Mouse (Mus musculus): ENCODE measurements at regions not wholly inside any gene's neighbourhood (a gene's known extent, or its start where the extent isn't known, plus 50 kb on each side); places are given as distances from the start of the nearest gene placed in this dataset.
"Not testable (repeated sequence)": the region's sequence is repeated elsewhere in the genome, so short reads cannot be mapped to it uniquely, and the experiment has no call there.

DNA sequence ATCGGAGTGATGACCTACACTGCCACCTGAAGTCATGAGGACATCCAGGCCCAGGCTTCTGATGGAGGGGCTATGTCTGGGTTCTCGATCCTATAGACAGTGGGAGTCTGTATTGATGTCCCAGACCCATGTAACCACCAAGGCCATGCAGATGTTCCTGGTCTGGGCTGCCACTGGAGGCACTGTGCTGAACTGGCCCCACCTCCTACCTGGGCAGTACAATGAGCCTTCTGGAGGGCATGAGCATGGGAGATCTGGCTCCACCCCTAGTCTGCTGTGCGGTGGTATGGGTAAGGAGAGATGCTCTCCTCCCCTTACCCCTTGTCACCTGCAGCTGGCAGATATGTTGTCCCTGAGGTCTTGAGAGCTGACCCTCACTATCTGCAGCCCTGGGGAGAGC is 197.1 kb downstream of the Arl6ip6 start:
- Histone ChIP-seq H3K4me1 (ENCODE audit: insufficient read depth, low read length) (no peaks in the 10 kb centered on the region), H3K9me3 (ENCODE audit: low read length) (no peaks in the 10 kb centered on the region), H3K27ac (ENCODE audit: low read depth, low read length) (no peak overlapping the region), H3K9ac (replicated peaks; ENCODE audit: low read length, poor library complexity, severe bottlenecking) (no peak overlapping the region), H3K4me2 (ENCODE audit: low read depth, low read length, poor library complexity, severe bottlenecking) (no peak overlapping the region), H3K27me3 (ENCODE audit: insufficient read depth, low read length) (no peaks in the 10 kb centered on the region), H3K4me3 (ENCODE audit: low read depth, low read length) (no peak overlapping the region), H3K36me3 (ENCODE audit: insufficient read depth, low read length) (no peaks in the 10 kb centered on the region)
- 98% methylated on average over 3 of the region's 3 CpGs for WGBS
- no peak for TF ChIP-seq CTCF (IDR thresholded peaks at IDR 0.05)
- ATAC-seq (ENCODE audit: low FRiP score): no peak
- DNase-seq (ENCODE audit: low spot score): no peak

- H3K27ac ChIP-seq (ENCODE audit: low read depth, low read length): no peak overlapping the region
- no peak for TF ChIP-seq CTCF (IDR thresholded peaks at IDR 0.05)
- H3K9me3 ChIP-seq (ENCODE audit: low read length): no peaks in the 10 kb centered on the region
- WGBS: 93% methylated on average over 2 of the region's 2 CpGs
- no peak overlapping the region for H3K4me3 ChIP-seq (ENCODE audit: low read depth, low read length)
- H3K4me1 ChIP-seq (ENCODE audit: insufficient read depth, low read length): no peaks in the 10 kb centered on the region
- H3K27me3 ChIP-seq (ENCODE audit: insufficient read depth, low read length): no peaks in the 10 kb centered on the region
- H3K9ac ChIP-seq (replicated peaks; ENCODE audit: low read length, poor library complexity, severe bottlenecking): no peak overlapping the region
- H3K4me2 ChIP-seq (ENCODE audit: low read depth, low read length, poor library complexity, severe bottlenecking): no peak overlapping the region
- DNase-seq (ENCODE audit: low spot score) (no peak), ATAC-seq (ENCODE audit: low FRiP score) (no peak)
- no peaks in the 10 kb centered on the region for H3K36me3 ChIP-seq (ENCODE audit: insufficient read depth, low read length)
Observed at GRCm38 (mm10) chr2:53414471-53414870, 222.9 kb downstream of the Arl6ip6 start.

- WGBS: 37% methylated on average over 5 of the region's 5 CpGs
- no peak overlapping the region for H3K9ac ChIP-seq (replicated peaks; ENCODE audit: low read length, poor library complexity, severe bottlenecking)
- no peak overlapping the region for H3K4me2 ChIP-seq (ENCODE audit: low read depth, low read length, poor library complexity, severe bottlenecking)
Observed at GRCm38 (mm10) chr2:53437046-53437815, 245.7 kb downstream of the Arl6ip6 start.

DNA sequence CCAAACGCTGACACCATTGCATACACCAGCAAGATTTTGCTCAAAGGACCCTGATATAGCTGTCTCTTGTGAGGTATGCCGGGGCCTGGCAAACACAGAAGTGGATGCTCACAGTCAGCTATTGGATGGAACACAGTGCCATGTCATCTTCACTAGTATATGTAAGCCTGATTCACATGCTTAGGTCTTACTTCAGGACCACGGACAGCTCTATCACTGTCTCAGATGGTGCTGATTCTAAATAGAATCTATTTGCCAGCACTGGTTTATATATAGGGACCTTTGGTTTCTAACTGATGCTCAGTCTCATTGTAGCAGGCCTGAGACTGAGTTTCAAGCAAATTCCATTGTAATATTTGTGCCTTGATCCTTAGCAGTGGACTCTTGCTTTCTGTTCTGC is 248.8 kb downstream of the Arl6ip6 start:
- peak; percentile 19 for DNase-seq (ENCODE audit: low spot score)
- not testable (repeated sequence) for ATAC-seq (ENCODE audit: low FRiP score); H3K27me3 ChIP-seq (ENCODE audit: insufficient read depth, low read length); H3K4me1 ChIP-seq (ENCODE audit: insufficient read depth, low read length); H3K9ac ChIP-seq (replicated peaks; ENCODE audit: low read length, poor library complexity, severe bottlenecking); H3K4me3 ChIP-seq (ENCODE audit: low read depth, low read length); H3K9me3 ChIP-seq (ENCODE audit: low read length); H3K4me2 ChIP-seq (ENCODE audit: low read depth, low read length, poor library complexity, severe bottlenecking); H3K27ac ChIP-seq (ENCODE audit: low read depth, low read length); H3K36me3 ChIP-seq (ENCODE audit: insufficient read depth, low read length)
- WGBS: 57% methylated on average over 3 of the region's 3 CpGs

More at GRCm38 (mm10) chr2:53437046-53437815, 245.7 kb downstream of the Arl6ip6 start:
- DNase-seq (ENCODE audit: low spot score): peak; percentile 88
- H3K27ac ChIP-seq (ENCODE audit: low read depth, low read length): no peak overlapping the region
- H3K4me1 ChIP-seq (ENCODE audit: insufficient read depth, low read length): no peaks in the 10 kb centered on the region
- H3K27me3 ChIP-seq (ENCODE audit: insufficient read depth, low read length): no peaks in the 10 kb centered on the region
- peak; percentile 84 for ATAC-seq (ENCODE audit: low FRiP score)
- no peaks in the 10 kb centered on the region for H3K36me3 ChIP-seq (ENCODE audit: insufficient read depth, low read length)
- no peaks in the 10 kb centered on the region for H3K9me3 ChIP-seq (ENCODE audit: low read length)
- no peak overlapping the region for H3K4me3 ChIP-seq (ENCODE audit: low read depth, low read length)
- TF ChIP-seq CTCF (IDR thresholded peaks at IDR 0.05): no peak

GRCm38 (mm10) chr2:53460265-53460664 is 268.7 kb downstream of the Arl6ip6 start:
- WGBS: 78% methylated on average over 3 of the region's 3 CpGs
- Histone ChIP-seq H3K4me2 (ENCODE audit: low read depth, low read length, poor library complexity, severe bottlenecking) (no peak overlapping the region), H3K9ac (replicated peaks; ENCODE audit: low read length, poor library complexity, severe bottlenecking) (no peak overlapping the region), H3K9me3 (ENCODE audit: low read length) (no peaks in the 10 kb centered on the region), H3K4me3 (ENCODE audit: low read depth, low read length) (no peak overlapping the region), H3K36me3 (ENCODE audit: insufficient read depth, low read length) (no peaks in the 10 kb centered on the region), H3K27ac (ENCODE audit: low read depth, low read length) (no peak overlapping the region), H3K4me1 (ENCODE audit: insufficient read depth, low read length) (no peaks in the 10 kb centered on the region), H3K27me3 (ENCODE audit: insufficient read depth, low read length) (no peaks in the 10 kb centered on the region)
- ATAC-seq (ENCODE audit: low FRiP score): no peak
- no peak for TF ChIP-seq CTCF (IDR thresholded peaks at IDR 0.05)
- peak; percentile 14 for DNase-seq (ENCODE audit: low spot score)

GRCm38 (mm10) chr2:53474455-53474854 is 282.9 kb downstream of the Arl6ip6 start:
- no peak overlapping the region for H3K4me3 ChIP-seq (ENCODE audit: low read depth, low read length)
- H3K4me1 ChIP-seq (ENCODE audit: insufficient read depth, low read length): no peaks in the 10 kb centered on the region
- no peaks in the 10 kb centered on the region for H3K36me3 ChIP-seq (ENCODE audit: insufficient read depth, low read length)
- no peak overlapping the region for H3K27ac ChIP-seq (ENCODE audit: low read depth, low read length)
- ATAC-seq (ENCODE audit: low FRiP score) (no peak), DNase-seq (ENCODE audit: low spot score) (no peak)
- no peak overlapping the region for H3K4me2 ChIP-seq (ENCODE audit: low read depth, low read length, poor library complexity, severe bottlenecking)
- H3K27me3 ChIP-seq (ENCODE audit: insufficient read depth, low read length): no peaks in the 10 kb centered on the region
- WGBS: 85% methylated on average over 4 of the region's 4 CpGs
- H3K9ac ChIP-seq (replicated peaks; ENCODE audit: low read length, poor library complexity, severe bottlenecking): no peak overlapping the region
- H3K9me3 ChIP-seq (ENCODE audit: low read length): no peaks in the 10 kb centered on the region
- TF ChIP-seq CTCF (IDR thresholded peaks at IDR 0.05): no peak

DNA sequence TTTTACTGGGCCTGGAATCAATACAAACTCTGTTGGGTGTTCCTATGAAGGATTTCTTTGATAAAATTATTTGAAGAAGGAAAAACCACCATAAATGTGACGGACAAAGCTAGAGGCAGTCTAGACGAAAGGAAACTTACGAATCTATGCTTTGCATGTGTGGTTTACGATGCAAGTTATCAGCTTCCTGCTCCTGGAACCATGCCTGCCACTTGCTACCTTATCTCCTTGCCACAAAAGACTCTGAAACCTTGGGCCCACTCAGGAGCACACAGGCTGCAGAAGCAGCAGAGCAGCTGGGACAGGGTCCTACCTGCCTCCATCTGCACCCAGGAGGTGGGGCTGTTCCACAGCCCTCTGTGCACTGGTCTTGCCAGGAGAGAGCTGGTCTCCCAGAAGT is 287.5 kb downstream of the Arl6ip6 start:
- not testable (repeated sequence) for H3K4me3 ChIP-seq (ENCODE audit: low read depth, low read length); H3K27ac ChIP-seq (ENCODE audit: low read depth, low read length); ATAC-seq (ENCODE audit: low FRiP score); H3K9ac ChIP-seq (replicated peaks; ENCODE audit: low read length, poor library complexity, severe bottlenecking); H3K9me3 ChIP-seq (ENCODE audit: low read length); H3K4me1 ChIP-seq (ENCODE audit: insufficient read depth, low read length); H3K36me3 ChIP-seq (ENCODE audit: insufficient read depth, low read length); H3K27me3 ChIP-seq (ENCODE audit: insufficient read depth, low read length); H3K4me2 ChIP-seq (ENCODE audit: low read depth, low read length, poor library complexity, severe bottlenecking); DNase-seq (ENCODE audit: low spot score)
- 90% methylated on average over 4 of the region's 4 CpGs for WGBS
